Mouse (Mus musculus): ENCODE measurements around the gene Rabggta. TPM values are rescaled to one million over a fixed set of nuclear protein-coding genes. Genes with fewer than 3 reads are reported as not detected.

Gene Rabggta
- polyA plus RNA-seq (2011; ENCODE audit: insufficient read length, low read depth, missing spikeins) = 11.5 and 16.3 TPM in 2 replicates

- peaks cover 8% of the 10 kb centered on the region; the same call in 1 of the 2 replicates for H3K4me1 ChIP-seq (ENCODE audit: control insufficient read depth, insufficient read depth, low read length)
Measured at GRCm38 (mm10) chr14:55721700-55722437, at the start of gene Rabggta. TSS of gene Rabggta (minus strand) at chr14:55722263.

GRCm38 (mm10) chr14:55769087-55769703 is 47.1 kb upstream of the Rabggta start:
- Histone ChIP-seq H3K4me1 (ENCODE audit: control insufficient read depth, insufficient read depth, low read length) (peaks cover 4% of the 10 kb centered on the region), H3K27ac (ENCODE audit: insufficient read depth, low read length) (peak overlapping the region; percentile 47; the same call in 1 of the 2 replicates), H3K4me3 (ENCODE audit: insufficient read depth, low read length) (no peak overlapping the region)
- TF ChIP-seq POLR2A (IDR thresholded peaks at IDR 0.05; ENCODE audit: low read depth, low read length) = no peak
- no peak for TF ChIP-seq CTCF (IDR thresholded peaks at IDR 0.05; ENCODE audit: borderline replicate concordance, insufficient read depth, low read length)

More at GRCm38 (mm10) chr14:55721700-55722437, at the start of gene Rabggta:
- Histone ChIP-seq H3K4me3 (ENCODE audit: insufficient read depth, low read length) (peak within 1 kb of the TSS; percentile 65), H3K27ac (ENCODE audit: insufficient read depth, low read length) (no peak within 1 kb of the TSS)
- peak; percentile 53; the same call in 1 of the 2 replicates for TF ChIP-seq POLR2A (IDR thresholded peaks at IDR 0.05; ENCODE audit: low read depth, low read length)
- TF ChIP-seq CTCF (IDR thresholded peaks at IDR 0.05; ENCODE audit: borderline replicate concordance, insufficient read depth, low read length) = peak; percentile 97

- Histone ChIP-seq H3K27ac (ENCODE audit: insufficient read depth, low read length) (peak overlapping the region; percentile 59), H3K4me1 (ENCODE audit: control insufficient read depth, insufficient read depth, low read length) (peaks cover 4% of the 10 kb centered on the region), H3K4me3 (ENCODE audit: insufficient read depth, low read length) (no peak overlapping the region)
- TF ChIP-seq CTCF (IDR thresholded peaks at IDR 0.05; ENCODE audit: borderline replicate concordance, insufficient read depth, low read length) (no peak), POLR2A (IDR thresholded peaks at IDR 0.05; ENCODE audit: low read depth, low read length) (no peak)
Measured at GRCm38 (mm10) chr14:55768555-55768954, 46.5 kb upstream of the Rabggta start.

- H3K27ac ChIP-seq (ENCODE audit: insufficient read depth, low read length) = peak overlapping the region; percentile 59
- peaks cover 4% of the 10 kb centered on the region for H3K4me1 ChIP-seq (ENCODE audit: control insufficient read depth, insufficient read depth, low read length)
- H3K4me3 ChIP-seq (ENCODE audit: insufficient read depth, low read length) = no peak overlapping the region
- TF ChIP-seq POLR2A (IDR thresholded peaks at IDR 0.05; ENCODE audit: low read depth, low read length) = no peak; the same call in 1 of the 2 replicates
- no peak for TF ChIP-seq CTCF (IDR thresholded peaks at IDR 0.05; ENCODE audit: borderline replicate concordance, insufficient read depth, low read length)
Measured at GRCm38 (mm10) chr14:55767519-55768414, 45.7 kb upstream of the Rabggta start.

GRCm38 (mm10) chr14:55765696-55766095 is 43.6 kb upstream of the Rabggta start, which contains the start of gene Ltb4r1:
TSS of gene Ltb4r1 (plus strand) at chr14:55765962.
- TF ChIP-seq POLR2A (IDR thresholded peaks at IDR 0.05; ENCODE audit: low read depth, low read length) (no peak), CTCF (IDR thresholded peaks at IDR 0.05; ENCODE audit: borderline replicate concordance, insufficient read depth, low read length) (no peak)
- H3K4me3 ChIP-seq (ENCODE audit: insufficient read depth, low read length) = no peak within 1 kb of the TSS
- peaks cover 4% of the 10 kb centered on the region for H3K4me1 ChIP-seq (ENCODE audit: control insufficient read depth, insufficient read depth, low read length)
- H3K27ac ChIP-seq (ENCODE audit: insufficient read depth, low read length) = no peak within 1 kb of the TSS

DNA sequence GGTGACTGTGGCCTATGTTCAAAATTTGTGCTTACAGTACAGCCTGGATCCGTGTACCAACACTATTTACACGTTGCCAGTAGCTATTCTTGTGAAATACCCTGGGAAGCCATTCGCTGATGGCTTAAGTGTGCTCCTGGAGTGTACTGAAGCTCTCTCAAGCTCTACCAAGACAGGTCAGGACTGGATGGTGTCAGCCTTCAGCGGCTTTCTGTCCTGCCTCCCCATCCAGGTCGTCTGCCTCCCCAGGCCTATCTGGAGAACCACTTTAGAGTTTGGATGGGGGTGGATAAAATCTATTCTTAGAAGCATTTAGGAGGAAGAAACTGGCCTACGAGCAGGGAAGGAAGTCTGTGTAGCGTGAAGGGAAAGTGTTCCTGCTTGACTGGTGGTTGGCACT is 41.1 kb upstream of the Rabggta start:
- Histone ChIP-seq H3K4me1 (ENCODE audit: control insufficient read depth, insufficient read depth, low read length) (no peaks in the 10 kb centered on the region), H3K27ac (ENCODE audit: insufficient read depth, low read length) (no peak overlapping the region), H3K4me3 (ENCODE audit: insufficient read depth, low read length) (no peak overlapping the region)
- TF ChIP-seq CTCF (IDR thresholded peaks at IDR 0.05; ENCODE audit: borderline replicate concordance, insufficient read depth, low read length) = no peak
- TF ChIP-seq POLR2A (IDR thresholded peaks at IDR 0.05; ENCODE audit: low read depth, low read length) = no peak

DNA sequence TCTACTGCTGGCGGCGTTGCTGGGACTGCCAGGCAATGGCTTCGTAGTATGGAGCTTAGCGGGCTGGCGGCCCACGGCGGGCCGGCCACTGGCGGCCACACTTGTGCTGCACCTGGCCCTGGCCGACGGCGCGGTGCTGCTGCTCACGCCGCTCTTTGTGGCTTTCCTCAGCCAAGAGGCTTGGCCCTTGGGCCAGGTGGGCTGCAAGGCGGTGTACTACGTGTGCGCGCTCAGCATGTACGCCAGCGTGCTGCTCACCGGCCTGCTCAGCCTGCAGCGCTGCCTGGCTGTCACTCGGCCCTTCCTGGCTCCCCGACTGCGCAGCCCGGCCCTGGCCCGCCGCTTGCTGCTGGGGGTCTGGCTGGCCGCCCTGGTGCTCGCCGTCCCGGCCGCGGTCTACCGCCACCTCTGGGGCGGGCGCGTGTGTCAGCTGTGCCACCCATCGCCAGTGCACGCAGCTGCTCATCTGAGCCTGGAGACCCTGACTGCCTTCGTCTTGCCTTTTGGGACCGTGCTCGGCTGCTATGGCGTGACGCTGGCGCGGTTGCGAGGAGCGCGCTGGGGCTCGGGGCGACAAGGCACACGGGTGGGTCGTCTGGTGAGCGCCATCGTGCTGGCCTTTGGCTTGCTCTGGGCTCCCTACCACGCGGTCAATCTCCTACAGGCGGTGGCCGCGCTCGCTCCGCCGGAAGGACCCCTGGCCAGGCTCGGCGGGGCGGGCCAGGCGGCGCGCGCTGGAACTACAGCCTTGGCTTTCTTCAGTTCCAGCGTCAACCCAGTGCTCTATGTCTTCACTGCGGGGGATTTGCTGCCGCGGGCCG is 40.1 kb upstream of the Rabggta start:
- Histone ChIP-seq H3K27ac (ENCODE audit: insufficient read depth, low read length) (no peak overlapping the region), H3K4me1 (ENCODE audit: control insufficient read depth, insufficient read depth, low read length) (no peaks in the 10 kb centered on the region), H3K4me3 (ENCODE audit: insufficient read depth, low read length) (peak overlapping the region; percentile 15)
- TF ChIP-seq POLR2A (IDR thresholded peaks at IDR 0.05; ENCODE audit: low read depth, low read length) = peak; percentile 53
- TF ChIP-seq CTCF (IDR thresholded peaks at IDR 0.05; ENCODE audit: borderline replicate concordance, insufficient read depth, low read length) = no peak

- Histone ChIP-seq H3K4me1 (ENCODE audit: control insufficient read depth, insufficient read depth, low read length) (no peaks in the 10 kb centered on the region), H3K4me3 (ENCODE audit: insufficient read depth, low read length) (peak within 1 kb of the TSS; percentile 15), H3K27ac (ENCODE audit: insufficient read depth, low read length) (no peak within 1 kb of the TSS)
- TF ChIP-seq CTCF (IDR thresholded peaks at IDR 0.05; ENCODE audit: borderline replicate concordance, insufficient read depth, low read length) (no peak), POLR2A (IDR thresholded peaks at IDR 0.05; ENCODE audit: low read depth, low read length) (no peak)
Measured at GRCm38 (mm10) chr14:55761163-55761562, 39.1 kb upstream of the Rabggta start, which contains the start of gene Ltb4r2. TSS of gene Ltb4r2 (plus strand) at chr14:55761428.
